Mouse (Mus musculus) mouse embryonic stem cell (cell line): ENCODE results near the gene Gtf2e1.

ENCODE experiments used
- in situ Hi-C, 2 experiments: fragments of 300-500 bp; cut with MboI; formaldehyde crosslinking; loops; 1 replicate in 1 of 2; 3 replicates in 1 of 2; pipeline ENCODE4 v1.14.3; 2019 to 2020; ENCODE audit warnings: low sequenced_read_pairs in 2 of 2, low pct_unique_long_range_greater_than_20kb in 1 of 2, mixed read lengths in 1 of 2; ENCODE audit not compliant: unreplicated experiment in 1 of 2

The Gtf2e1 gene

GRCm38 (mm10) chr16:37506751-37507150, 32.8 kb downstream of the Gtf2e1 start:
- in situ Hi-C loops = no loop called here

- in situ Hi-C loops = no loop called here
Measured at GRCm38 (mm10) chr16:37504517-37504916, 35.1 kb downstream of the Gtf2e1 start.

DNA sequence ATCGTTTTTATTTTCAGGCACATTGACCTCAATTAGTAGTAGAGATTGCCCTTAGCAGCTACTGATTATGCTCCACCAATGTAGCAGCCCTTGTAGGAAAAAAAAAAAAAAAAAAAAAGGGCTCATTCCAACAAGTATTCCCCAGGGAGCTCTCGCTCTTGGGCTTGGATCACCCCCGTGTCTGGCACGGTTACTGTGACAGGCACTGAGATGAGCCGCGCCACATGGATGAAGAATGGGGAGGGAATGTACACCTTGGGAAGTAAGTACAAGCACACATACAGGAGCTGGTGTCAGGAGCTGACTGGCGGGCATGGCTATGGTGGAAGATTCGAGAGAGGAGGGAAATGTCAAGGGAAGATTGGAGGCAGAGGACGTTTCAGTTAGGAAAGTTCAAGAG, 41.0 kb downstream of the Gtf2e1 start:
- in situ Hi-C loops = no loop called here

- in situ Hi-C loops = no loop called here
Measured at GRCm38 (mm10) chr16:37495017-37495416, 44.6 kb downstream of the Gtf2e1 start.

DNA sequence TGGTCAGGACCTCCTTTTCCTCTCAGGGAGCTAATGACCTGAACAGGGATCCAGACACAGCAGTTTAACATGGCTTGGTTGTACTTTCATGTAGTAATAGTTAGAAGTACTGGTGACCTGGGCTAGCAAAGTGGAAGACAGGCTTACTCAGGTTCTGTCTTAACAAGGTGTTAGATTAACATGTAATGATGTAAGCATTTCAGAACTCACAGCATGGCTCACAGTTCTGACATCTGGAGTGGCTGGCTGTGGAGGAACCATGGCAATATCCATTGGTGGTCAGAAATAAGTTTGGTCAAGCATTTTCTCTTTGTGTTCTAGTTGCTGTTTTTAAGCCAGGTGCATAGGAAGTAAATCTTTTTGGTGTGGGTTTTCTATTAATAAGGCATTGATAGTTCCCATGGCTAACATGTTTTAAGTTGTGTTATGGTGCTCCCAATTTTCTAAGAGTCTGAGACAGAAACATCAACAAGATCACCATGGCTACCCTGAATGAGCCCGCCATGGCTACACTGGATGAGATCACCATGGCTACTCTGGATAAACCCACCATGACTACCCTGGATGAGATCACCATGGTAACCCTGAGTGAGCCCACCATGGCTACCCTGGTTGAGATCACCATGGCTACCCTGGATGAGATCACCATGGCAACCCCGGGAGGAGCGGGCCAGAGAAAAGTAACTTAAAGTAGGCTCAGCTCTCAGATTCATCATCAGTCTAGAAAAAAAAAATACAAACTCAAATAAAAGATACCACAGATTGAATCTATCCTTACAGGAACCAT, 52.6 kb downstream of the Gtf2e1 start:
- in situ Hi-C loops = no loop called here

DNA sequence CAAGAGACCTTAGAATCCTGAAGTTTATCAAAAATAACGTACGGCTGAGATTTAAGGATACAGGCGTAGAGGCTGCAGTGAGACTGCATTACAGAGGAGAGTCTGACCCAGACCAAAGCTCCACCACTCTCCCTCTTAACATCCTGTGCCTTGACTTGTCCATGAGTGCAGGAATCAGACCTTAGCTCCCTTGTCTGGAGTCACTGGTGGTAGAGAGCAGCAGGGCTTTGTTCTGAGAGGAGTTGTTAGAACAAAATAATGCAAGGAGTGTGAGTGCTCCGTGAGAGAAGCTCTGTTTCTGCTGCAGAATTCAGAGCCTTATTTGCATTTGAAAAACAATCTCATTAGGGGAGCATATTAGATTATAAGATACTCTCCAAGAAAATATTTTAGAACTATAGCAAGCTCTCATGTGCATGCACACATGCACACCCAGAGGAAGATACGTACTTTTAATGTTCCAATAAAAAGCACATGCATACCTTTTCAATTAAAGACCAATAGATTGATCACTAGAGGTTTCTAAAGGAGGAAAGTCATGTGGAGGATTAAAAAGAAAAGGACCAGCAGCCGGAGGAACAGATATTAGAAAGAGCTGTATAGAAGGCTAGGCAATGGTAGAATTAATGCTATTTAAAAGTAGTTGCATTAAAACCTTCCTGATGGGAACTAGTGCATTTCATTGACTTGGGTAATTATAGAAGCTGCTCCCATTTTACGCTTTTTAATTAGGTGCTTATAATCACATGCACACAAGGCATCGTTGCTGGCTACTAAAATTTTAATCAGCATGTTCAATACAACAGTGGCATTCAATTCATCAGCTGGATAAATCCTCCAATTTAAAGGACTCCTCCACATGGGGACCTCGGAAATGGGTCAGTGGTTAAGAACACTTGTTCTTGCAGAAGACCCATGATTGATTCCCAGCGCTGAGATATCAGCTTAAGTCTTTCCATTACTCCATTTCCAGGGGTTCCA, 61.0 kb downstream of the Gtf2e1 start:
- in situ Hi-C loops = no loop called here

DNA sequence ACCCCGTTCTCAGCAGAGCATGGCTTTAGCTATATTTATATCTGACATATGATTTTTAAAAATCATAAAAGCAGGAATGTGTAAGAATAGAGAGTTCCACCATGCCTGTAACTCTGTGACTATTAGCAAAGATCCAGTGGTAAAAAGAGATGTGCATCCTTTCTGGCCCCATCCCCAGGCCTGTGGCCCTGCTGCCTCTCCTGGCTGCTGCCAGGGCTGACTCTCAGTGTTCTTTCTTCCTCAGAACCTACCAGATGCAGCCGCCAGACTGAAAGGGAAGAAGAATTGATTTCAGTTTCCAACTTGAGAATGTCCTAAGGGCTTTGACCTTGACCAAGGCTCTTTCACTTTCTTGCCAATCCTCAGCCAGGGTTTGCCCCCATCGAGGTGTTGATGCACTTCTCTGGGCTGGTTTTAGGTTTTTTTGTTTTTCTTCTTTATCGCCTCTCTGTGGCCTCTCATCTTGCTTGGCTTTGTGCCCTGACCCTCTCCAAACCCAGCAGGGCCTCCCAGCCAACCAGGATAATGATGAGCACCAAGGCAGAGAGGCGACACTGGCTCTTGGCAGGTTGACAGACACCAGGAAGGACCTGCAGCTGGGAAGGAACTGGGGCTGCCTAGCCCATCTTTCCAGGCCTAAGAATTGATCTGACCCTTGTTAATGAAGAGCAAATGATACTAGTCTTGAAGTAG, 66.8 kb downstream of the Gtf2e1 start:
- in situ Hi-C loops = no loop called here

DNA sequence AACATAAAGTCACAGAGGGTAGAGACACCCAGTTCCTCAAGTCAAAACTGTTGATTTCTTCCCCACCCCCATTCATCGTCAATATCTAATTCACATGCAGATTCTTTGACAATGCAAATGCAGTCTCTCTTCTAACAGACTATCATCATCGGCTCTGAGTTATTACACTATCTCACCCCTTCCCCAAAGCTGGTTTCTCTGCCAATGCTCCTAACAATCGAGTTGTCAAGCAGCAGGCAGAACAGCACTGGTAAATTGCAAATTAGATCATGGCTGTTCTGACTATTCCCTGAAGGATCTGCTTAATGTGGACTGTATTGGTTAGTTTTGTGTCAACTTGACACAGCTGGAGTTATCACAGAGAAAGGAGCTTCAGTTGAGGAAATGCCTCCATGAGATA, 70.0 kb downstream of the Gtf2e1 start:
- in situ Hi-C loops = no loop called here

- in situ Hi-C loops = no loop called here
Measured at GRCm38 (mm10) chr16:37463981-37464380, 75.6 kb downstream of the Gtf2e1 start.

DNA sequence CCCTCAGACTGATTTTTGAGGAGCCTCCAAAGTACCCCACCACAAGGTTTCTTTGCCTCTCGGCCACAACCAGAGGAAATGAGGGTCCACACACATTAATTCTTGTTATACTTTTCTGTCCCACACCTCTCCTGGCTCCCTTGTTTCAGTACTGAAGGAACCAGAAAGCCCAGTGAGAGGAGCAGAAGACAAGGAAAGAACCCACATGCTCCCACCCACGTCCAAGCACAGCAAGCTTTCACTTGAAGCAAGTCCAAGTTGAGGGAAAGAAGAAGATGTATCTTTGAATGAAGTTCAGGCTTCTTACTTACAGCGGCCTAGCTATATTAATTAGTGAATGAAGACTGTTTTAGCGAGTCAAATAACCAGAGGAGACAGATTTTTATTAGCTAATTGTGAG, 76.7 kb downstream of the Gtf2e1 start:
- in situ Hi-C loops = no loop called here

DNA sequence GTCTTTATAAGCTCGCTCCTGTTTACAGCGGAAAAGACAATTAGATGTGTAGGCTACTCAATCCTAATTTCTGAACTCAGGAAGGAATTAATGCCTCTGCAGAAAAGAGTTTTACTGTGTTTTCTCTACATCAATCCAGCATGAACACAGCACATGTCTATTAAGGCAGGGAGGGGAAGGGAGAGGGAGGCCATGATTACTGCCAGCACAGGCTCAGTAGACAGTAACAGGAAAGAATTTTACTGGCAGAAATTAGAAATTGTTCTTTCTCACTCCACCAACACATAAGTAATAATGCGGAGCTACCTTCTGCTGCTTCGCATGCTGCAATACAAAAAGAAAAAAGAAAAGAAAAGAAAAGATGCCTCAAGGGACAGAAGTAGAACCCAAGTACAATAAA, 78.0 kb downstream of the Gtf2e1 start:
- in situ Hi-C loops = no loop called here
